Mouse (Mus musculus) embryonic fibroblast, embryonic 13.5 days (primary cell): ENCODE data around the gene Hs6st1.

Source experiments
- CTCF ChIP-seq: IDR thresholded peaks from 2 replicates; pipeline ENCODE4 v1.5.1; 2011; ENCODE audit warnings: mild to moderate bottlenecking, control low read depth, low read length, moderate library complexity, borderline replicate concordance; ENCODE audit not compliant: insufficient read depth
- POLR2A ChIP-seq: IDR thresholded peaks from 2 replicates; pipeline ENCODE4 v1.6.1; 2011; ENCODE audit warnings: low read depth, mild to moderate bottlenecking, control low read depth, low read length, moderate library complexity

GRCm38 (mm10) chr1:36090011-36090721 is 22.0 kb downstream of the Hs6st1 start:
- no peak for TF ChIP-seq POLR2A
- TF ChIP-seq CTCF = no peak
